Mouse (Mus musculus) pancreas, adult 10 weeks (tissue): ENCODE measurements around the gene Pmis2. TPM values are rescaled to one million over a fixed set of nuclear protein-coding genes. Genes with fewer than 3 reads are reported as not detected.

Experiments
- polyA plus RNA-seq: library from polyadenylated mRNA; stranded (reverse); fragments of 350-450 nt; fragmentation: Illumina TruSeq; extraction: RNeasy Lipid Tissue Mini Kit (QIAGEN cat#74804); gene quantifications from one replicate; pipeline ENCODE4 v1.2.3, GENCODE M21; 2015; ENCODE audit warnings: low read depth, low replicate concordance; ENCODE audit not compliant: insufficient read depth

Gene Pmis2
- not detected for polyA plus RNA-seq

GRCm38 (mm10) chr7:30671480-30671879 lies at the start of gene Pmis2:
Gene Pmis2, minus strand, starts transcription at chr7:30671605.

GRCm38 (mm10) chr7:30711942-30712341 lies 40.5 kb upstream of the Pmis2 start, which contains the start of gene Atp4a:
Gene Atp4a, plus strand, starts transcription at chr7:30712209.

GRCm38 (mm10) chr7:30698589-30698988 lies 27.2 kb upstream of the Pmis2 start, which contains the start of gene 2200002J24Rik:
Gene 2200002J24Rik, plus strand, starts transcription at chr7:30698926.

GRCm38 (mm10) chr7:30664529-30665200 lies 6.7 kb downstream of the Pmis2 start, which contains the start of gene Haus5:
Gene Haus5, minus strand, starts transcription at chr7:30664994.

GRCm38 (mm10) chr7:30649591-30650540 lies 21.5 kb downstream of the Pmis2 start, which contains the start of gene Rbm42:
Gene Rbm42, minus strand, starts transcription at chr7:30650317.

GRCm38 (mm10) chr7:30635752-30636151 lies 35.7 kb downstream of the Pmis2 start, which contains the start of gene Etv2:
Gene Etv2, minus strand, starts transcription at chr7:30635852.

GRCm38 (mm10) chr7:30625530-30626384 lies 45.6 kb downstream of the Pmis2 start, which contains the start of gene Cox6b1:
Gene Cox6b1, minus strand, starts transcription at chr7:30626151.

Other genes starting within 250 kb of the Pmis2 start
- gene Nfkbid, start 249.9 kb downstream of the Pmis2 start, polyA plus RNA-seq: 0.81 TPM
- gene Aplp1, start 226.1 kb downstream of the Pmis2 start, polyA plus RNA-seq: 34.1 TPM
- gene Kirrel2, start 213.9 kb downstream of the Pmis2 start, polyA plus RNA-seq: 2.1 TPM
- gene Nphs1, start 213.3 kb downstream of the Pmis2 start, polyA plus RNA-seq: 42.1 TPM
- gene Prodh2, start 178.0 kb downstream of the Pmis2 start, polyA plus RNA-seq: not detected
- gene Arhgap33, start 136.5 kb downstream of the Pmis2 start, polyA plus RNA-seq: 2.0 TPM
- 4.7 TPM for gene Hspb6, start 119.4 kb downstream of the Pmis2 start, polyA plus RNA-seq
- 3.7 TPM for gene Proser3, start 119.3 kb downstream of the Pmis2 start, polyA plus RNA-seq
- 63.0 TPM for gene Lin37, start 111.8 kb downstream of the Pmis2 start, polyA plus RNA-seq
- gene U2af1l4, start 108.3 kb downstream of the Pmis2 start, polyA plus RNA-seq: 5.9 TPM
- gene Gm49396, start 108.3 kb downstream of the Pmis2 start, polyA plus RNA-seq: 6.8 TPM
- gene Psenen, start 108.0 kb downstream of the Pmis2 start, polyA plus RNA-seq: 57.9 TPM
- gene Igflr1, start 106.2 kb downstream of the Pmis2 start, polyA plus RNA-seq: 8.7 TPM
- 13.3 TPM for gene Kmt2b, start 82.9 kb downstream of the Pmis2 start, polyA plus RNA-seq
- not detected for gene Zbtb32, start 72.7 kb downstream of the Pmis2 start, polyA plus RNA-seq
- gene Upk1a, start 58.8 kb downstream of the Pmis2 start, polyA plus RNA-seq: not detected
- 125 TPM for gene Cox6b1, start 45.5 kb downstream of the Pmis2 start, polyA plus RNA-seq
- not detected for gene Etv2, start 35.8 kb downstream of the Pmis2 start, polyA plus RNA-seq
- 13.4 TPM for gene Rbm42, start 21.3 kb downstream of the Pmis2 start, polyA plus RNA-seq
- 5.9 TPM for gene Haus5, start 6.6 kb downstream of the Pmis2 start, polyA plus RNA-seq
- gene 2200002J24Rik, start 27.3 kb upstream of the Pmis2 start, polyA plus RNA-seq: not detected
- 0.65 TPM for gene Atp4a, start 40.6 kb upstream of the Pmis2 start, polyA plus RNA-seq
- gene Tmem147, start 57.9 kb upstream of the Pmis2 start, polyA plus RNA-seq: 89.1 TPM
- not detected for gene Gapdhs, start 72.1 kb upstream of the Pmis2 start, polyA plus RNA-seq
- 11.2 TPM for gene Sbsn, start 79.9 kb upstream of the Pmis2 start, polyA plus RNA-seq
- gene Dmkn, start 92.2 kb upstream of the Pmis2 start, polyA plus RNA-seq: 10.9 TPM
- not detected for gene Krtdap, start 116.3 kb upstream of the Pmis2 start, polyA plus RNA-seq
- gene Ffar2, start 152.2 kb upstream of the Pmis2 start, polyA plus RNA-seq: 1.1 TPM
- 1.0 TPM for gene Ffar3, start 184.6 kb upstream of the Pmis2 start, polyA plus RNA-seq
- gene Ffar1, start 190.0 kb upstream of the Pmis2 start, polyA plus RNA-seq: 2.4 TPM
- 0.94 TPM for gene Cd22, start 208.7 kb upstream of the Pmis2 start, polyA plus RNA-seq
- gene Mag, start 243.3 kb upstream of the Pmis2 start, polyA plus RNA-seq: not detected